Mouse (Mus musculus): Measurements from ENCODE around the gene Astn2.

- no peak for TF ChIP-seq CTCF (IDR thresholded peaks at IDR 0.05)
- TF ChIP-seq EP300 (IDR thresholded peaks at IDR 0.05) = no peak
Measured at GRCm38 (mm10) chr4:66399066-66399465, 5.3 kb downstream of the Astn2 start.
